Mouse (Mus musculus): ENCODE data around the gene A930004D18Rik. TPM values are rescaled to one million over a fixed set of nuclear protein-coding genes. Genes with fewer than 3 reads are reported as not detected.

Gene A930004D18Rik
- polyA plus RNA-seq, 1 experiment from 2014 or later = 13.1 TPM

DNA sequence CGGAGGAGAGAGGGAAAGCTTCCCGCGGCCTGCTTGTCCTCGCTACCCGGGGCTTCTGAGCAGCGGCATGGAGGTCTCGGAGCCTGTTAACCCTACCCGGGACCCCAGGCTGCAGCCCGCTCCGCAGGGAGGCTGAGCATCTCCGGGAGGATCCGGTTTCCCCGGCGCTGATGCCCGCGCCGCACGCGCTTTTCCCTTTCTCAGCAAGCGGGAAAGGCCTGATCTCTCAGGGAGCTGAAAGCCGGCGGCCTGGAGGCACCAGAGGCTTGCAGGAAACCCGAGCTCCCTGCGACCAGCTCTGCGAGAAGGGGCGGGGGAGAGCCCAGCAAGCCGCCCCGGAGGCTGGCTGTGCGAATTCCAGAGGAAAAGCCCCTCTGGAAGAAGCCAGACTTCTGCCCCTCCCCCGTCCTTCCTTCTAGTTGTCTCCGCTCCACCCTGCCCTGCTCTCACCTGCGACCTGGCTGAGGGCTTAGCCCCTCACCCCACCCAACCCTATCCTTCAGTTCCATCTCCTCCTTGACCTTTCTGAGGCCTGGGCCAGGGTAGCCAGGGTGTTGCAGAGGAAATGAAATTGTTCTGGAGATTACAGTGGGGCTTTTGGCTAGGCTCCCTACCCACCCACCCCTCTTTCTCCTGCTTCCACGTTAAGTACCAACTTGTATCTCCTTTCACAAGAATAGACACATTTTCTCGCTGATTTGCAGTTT is 5.6 kb downstream of the A930004D18Rik start:
- WGBS = 5% methylated on average over 33 of the region's 34 CpGs

DNA sequence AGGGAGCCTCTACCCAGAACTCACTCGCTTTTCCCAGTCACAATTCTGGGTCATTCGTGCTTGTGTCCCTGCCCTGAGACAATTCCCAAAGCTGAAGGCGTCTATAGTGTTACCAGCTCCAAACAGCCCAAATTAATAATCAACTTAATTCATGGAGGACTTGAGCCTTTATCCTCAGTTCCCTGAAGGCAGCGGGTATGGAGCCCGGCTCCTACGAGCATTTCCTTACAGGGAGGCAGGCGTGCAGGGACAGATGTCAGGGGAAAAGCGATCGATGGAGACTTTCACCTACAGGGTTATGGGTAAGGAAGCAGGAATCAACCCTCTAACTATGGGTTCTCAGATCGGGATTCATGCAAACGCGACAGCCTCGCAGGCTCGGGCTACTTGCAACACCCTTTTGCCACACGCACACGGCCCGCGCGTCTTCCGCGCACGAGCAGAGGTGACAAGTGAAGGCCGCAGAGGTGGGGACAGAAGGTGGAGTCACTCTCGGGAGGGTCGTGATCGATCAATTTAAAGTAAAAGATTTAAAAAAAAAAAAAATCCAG is 6.2 kb downstream of the A930004D18Rik start:
- ATAC-seq (ENCODE audit: low read depth) = no peak
- Histone ChIP-seq H3K9ac (ENCODE audit: low read length) (peak overlapping the region; percentile 83), H3K36me3 (ENCODE audit: control insufficient read depth, insufficient read depth, low read length) (no peaks in the 10 kb centered on the region), H3K4me1 (replicated peaks; ENCODE audit: control insufficient read depth, insufficient read depth, low read length) (peaks cover 20% of the 10 kb centered on the region; the same call in 1 of the 2 replicates), H3K27me3 (ENCODE audit: control insufficient read depth, insufficient read depth, low read depth, low read length) (no peaks in the 10 kb centered on the region), H3K4me3 (ENCODE audit: low read length) (peak overlapping the region; percentile 53), H3K27ac (ENCODE audit: low read length) (no peak overlapping the region), H3K9me3 (ENCODE audit: control insufficient read depth, low read length) (no peaks in the 10 kb centered on the region), H3K4me2 (ENCODE audit: low read depth, low read length) (peak overlapping the region; percentile 93)
- WGBS = 10% methylated on average over 26 of the region's 26 CpGs

More for the DNA sequence above, 5.6 kb downstream of the A930004D18Rik start:
- Histone ChIP-seq H3K9me3 (ENCODE audit: control insufficient read depth, low read length) (no peaks in the 10 kb centered on the region), H3K4me2 (ENCODE audit: low read depth, low read length) (peak overlapping the region; percentile 93), H3K36me3 (ENCODE audit: control insufficient read depth, insufficient read depth, low read length) (no peaks in the 10 kb centered on the region), H3K27me3 (ENCODE audit: control insufficient read depth, insufficient read depth, low read depth, low read length) (no peaks in the 10 kb centered on the region), H3K27ac (ENCODE audit: low read length) (peak overlapping the region; percentile 9; the same call in 1 of the 2 replicates), H3K9ac (ENCODE audit: low read length) (peak overlapping the region; percentile 83), H3K4me3 (ENCODE audit: low read length) (peak overlapping the region; percentile 53), H3K4me1 (replicated peaks; ENCODE audit: control insufficient read depth, insufficient read depth, low read length) (peaks cover 16% of the 10 kb centered on the region; the same call in 1 of the 2 replicates)
- ATAC-seq (ENCODE audit: low read depth) = no peak

- WGBS = 68% methylated on average over 8 of the region's 8 CpGs
- H3K9ac ChIP-seq (ENCODE audit: low read length) = no peak overlapping the region
- no peaks in the 10 kb centered on the region for H3K27me3 ChIP-seq (ENCODE audit: control insufficient read depth, insufficient read depth, low read depth, low read length)
- H3K9me3 ChIP-seq (ENCODE audit: control insufficient read depth, low read length) = no peaks in the 10 kb centered on the region
- ATAC-seq (ENCODE audit: low read depth) = no peak
- no peak overlapping the region for H3K4me3 ChIP-seq (ENCODE audit: low read length)
- H3K4me2 ChIP-seq (ENCODE audit: low read depth, low read length) = no peak overlapping the region
- no peak overlapping the region for H3K27ac ChIP-seq (ENCODE audit: low read length)
- no peaks in the 10 kb centered on the region for H3K36me3 ChIP-seq (ENCODE audit: control insufficient read depth, insufficient read depth, low read length)
- peaks cover 21% of the 10 kb centered on the region; the same call in 1 of the 2 replicates for H3K4me1 ChIP-seq (replicated peaks; ENCODE audit: control insufficient read depth, insufficient read depth, low read length)
These were observed 7.0 kb downstream of the A930004D18Rik start for GRCm38 (mm10) chr2:18030581-18030980.

DNA sequence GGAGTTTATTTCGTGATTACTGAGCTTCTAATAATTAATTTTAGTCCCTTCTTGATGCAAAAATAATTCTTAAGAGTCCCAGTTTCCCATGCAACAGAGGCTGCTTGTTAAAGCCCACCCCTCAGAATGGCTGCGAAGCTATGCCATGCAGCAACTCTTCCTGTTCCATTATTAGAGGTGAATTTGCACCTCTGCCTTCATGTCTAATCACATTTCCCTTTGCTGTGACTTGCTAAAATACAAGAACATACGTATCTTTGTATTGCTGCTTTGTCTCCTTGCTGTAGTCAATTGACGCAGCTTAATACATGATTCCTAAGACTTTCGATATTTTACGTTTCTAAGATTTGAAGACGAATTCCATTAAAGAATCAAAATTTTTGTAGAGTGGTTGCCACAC is 7.9 kb downstream of the A930004D18Rik start:
- Histone ChIP-seq H3K27me3 (ENCODE audit: control insufficient read depth, insufficient read depth, low read depth, low read length) (no peaks in the 10 kb centered on the region), H3K27ac (ENCODE audit: low read length) (no peak overlapping the region), H3K4me2 (ENCODE audit: low read depth, low read length) (no peak overlapping the region), H3K36me3 (ENCODE audit: control insufficient read depth, insufficient read depth, low read length) (no peaks in the 10 kb centered on the region), H3K4me3 (ENCODE audit: low read length) (no peak overlapping the region), H3K9me3 (ENCODE audit: control insufficient read depth, low read length) (no peaks in the 10 kb centered on the region), H3K4me1 (replicated peaks; ENCODE audit: control insufficient read depth, insufficient read depth, low read length) (peaks cover 23% of the 10 kb centered on the region; the same call in 1 of the 2 replicates), H3K9ac (ENCODE audit: low read length) (no peak overlapping the region)
- no peak for ATAC-seq (ENCODE audit: low read depth)
- WGBS = 93% methylated on average over 7 of the region's 7 CpGs

DNA sequence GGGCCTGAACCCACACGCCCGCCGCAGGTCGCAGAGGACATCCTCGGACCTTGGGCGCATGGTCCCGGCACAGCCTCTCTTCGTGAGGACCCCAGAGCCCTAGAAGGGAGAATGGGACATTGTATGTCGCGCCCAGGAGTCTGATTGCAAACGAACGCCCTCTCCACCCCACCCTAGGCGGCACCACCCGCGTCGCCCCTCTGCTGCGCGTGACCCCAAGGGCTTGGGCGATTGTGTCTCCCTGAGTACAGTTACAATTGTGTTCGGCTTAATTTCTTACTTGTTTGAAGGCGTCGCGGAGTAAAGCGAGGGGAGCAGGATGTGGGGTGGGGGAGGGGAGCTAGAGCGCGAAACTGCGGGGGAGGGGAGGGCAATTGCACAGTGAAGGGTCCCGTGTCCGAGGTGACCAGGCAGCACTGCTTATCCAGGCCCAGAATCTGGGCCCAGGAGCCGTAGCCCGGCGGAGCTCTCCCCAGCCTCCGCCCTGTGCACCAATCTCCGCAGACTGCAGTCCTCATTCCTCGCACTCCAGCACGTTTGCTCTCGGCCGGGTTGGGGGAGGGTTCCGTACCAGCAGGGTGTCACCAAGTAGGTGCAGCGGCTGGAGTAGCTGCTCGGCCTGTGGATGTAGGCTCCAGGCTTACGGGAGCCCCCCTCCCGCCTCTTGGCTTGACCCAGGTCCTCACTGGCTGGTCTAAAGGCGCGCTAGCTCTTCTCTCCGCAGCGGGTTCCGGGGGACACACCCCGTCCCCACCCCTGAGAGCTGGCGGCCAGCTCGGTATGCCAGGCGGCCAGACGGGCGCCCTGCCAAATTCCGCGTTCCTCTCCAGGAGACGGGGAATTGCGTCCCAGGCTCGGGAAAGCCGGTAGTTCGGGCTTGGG is 9.2 kb downstream of the A930004D18Rik start:
- Histone ChIP-seq H3K4me1 (replicated peaks; ENCODE audit: control insufficient read depth, insufficient read depth, low read length) (peaks cover 23% of the 10 kb centered on the region; the same call in 1 of the 2 replicates), H3K36me3 (ENCODE audit: control insufficient read depth, insufficient read depth, low read length) (no peaks in the 10 kb centered on the region), H3K4me2 (ENCODE audit: low read depth, low read length) (peak overlapping the region; percentile 98), H3K4me3 (ENCODE audit: low read length) (peak overlapping the region; percentile 65), H3K9ac (ENCODE audit: low read length) (peak overlapping the region; percentile 87), H3K27me3 (ENCODE audit: control insufficient read depth, insufficient read depth, low read depth, low read length) (no peaks in the 10 kb centered on the region), H3K9me3 (ENCODE audit: control insufficient read depth, low read length) (no peaks in the 10 kb centered on the region), H3K27ac (ENCODE audit: low read length) (peak overlapping the region; percentile 100)
- ATAC-seq (ENCODE audit: low read depth) = peak; percentile 89
- WGBS = under 1% methylated on average over 61 of the region's 61 CpGs

DNA sequence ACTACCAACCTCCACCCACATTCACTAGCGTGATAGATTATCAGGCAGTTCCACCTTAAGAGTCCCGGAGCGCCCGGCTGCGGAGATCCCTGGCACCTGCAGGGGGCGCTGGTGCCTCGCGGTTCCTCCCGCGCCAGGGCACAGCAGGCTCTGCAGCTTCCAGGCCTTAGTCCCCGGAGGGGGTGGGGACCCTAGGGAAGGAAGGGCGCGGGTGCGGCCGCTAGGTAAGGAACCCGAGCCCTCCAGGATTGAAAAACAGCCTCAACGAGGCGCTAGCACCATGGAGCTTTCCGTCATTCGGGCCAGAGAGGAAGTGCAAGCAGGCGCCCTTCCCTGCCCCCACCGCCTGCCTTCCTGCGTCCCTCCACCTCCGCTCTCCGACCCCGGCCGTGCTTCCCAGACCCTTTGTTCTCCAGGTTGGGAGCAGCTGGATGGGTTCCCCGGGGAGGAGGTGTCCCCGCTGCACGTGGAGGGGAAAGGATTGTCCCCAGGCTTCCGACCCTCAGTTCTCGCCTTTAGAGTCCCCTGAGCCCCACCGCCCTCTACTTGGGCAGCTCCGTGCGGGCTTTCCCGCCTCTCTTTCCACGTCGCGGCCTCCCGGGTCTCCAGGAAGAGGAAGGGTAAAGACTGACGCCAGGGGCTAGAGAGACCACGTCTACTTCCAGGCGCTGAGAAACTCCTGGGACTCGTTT is 9.9 kb downstream of the A930004D18Rik start:
- no peaks in the 10 kb centered on the region for H3K9me3 ChIP-seq (ENCODE audit: control insufficient read depth, low read length)
- H3K27ac ChIP-seq (ENCODE audit: low read length) = peak overlapping the region; percentile 100
- H3K4me3 ChIP-seq (ENCODE audit: low read length) = peak overlapping the region; percentile 65
- H3K4me1 ChIP-seq (replicated peaks; ENCODE audit: control insufficient read depth, insufficient read depth, low read length) = peaks cover 23% of the 10 kb centered on the region; the same call in 1 of the 2 replicates
- WGBS = under 1% methylated on average over 44 of the region's 44 CpGs
- H3K4me2 ChIP-seq (ENCODE audit: low read depth, low read length) = peak overlapping the region; percentile 98
- H3K36me3 ChIP-seq (ENCODE audit: control insufficient read depth, insufficient read depth, low read length) = no peaks in the 10 kb centered on the region
- peak; percentile 89 for ATAC-seq (ENCODE audit: low read depth)
- no peaks in the 10 kb centered on the region for H3K27me3 ChIP-seq (ENCODE audit: control insufficient read depth, insufficient read depth, low read depth, low read length)
- H3K9ac ChIP-seq (ENCODE audit: low read length) = peak overlapping the region; percentile 87

GRCm38 (mm10) chr2:18026116-18026947 is 11.2 kb downstream of the A930004D18Rik start:
- Histone ChIP-seq H3K4me3 (ENCODE audit: low read length) (peak overlapping the region; percentile 65), H3K4me1 (replicated peaks; ENCODE audit: control insufficient read depth, insufficient read depth, low read length) (peaks cover 17% of the 10 kb centered on the region; the same call in 1 of the 2 replicates), H3K36me3 (ENCODE audit: control insufficient read depth, insufficient read depth, low read length) (no peaks in the 10 kb centered on the region), H3K27ac (ENCODE audit: low read length) (peak overlapping the region; percentile 52), H3K9me3 (ENCODE audit: control insufficient read depth, low read length) (no peaks in the 10 kb centered on the region), H3K9ac (ENCODE audit: low read length) (peak overlapping the region; percentile 67), H3K4me2 (ENCODE audit: low read depth, low read length) (peak overlapping the region; percentile 98), H3K27me3 (ENCODE audit: control insufficient read depth, insufficient read depth, low read depth, low read length) (no peaks in the 10 kb centered on the region)
- WGBS = under 1% methylated on average over 44 of the region's 44 CpGs
- ATAC-seq (ENCODE audit: low read depth) = no peak

DNA sequence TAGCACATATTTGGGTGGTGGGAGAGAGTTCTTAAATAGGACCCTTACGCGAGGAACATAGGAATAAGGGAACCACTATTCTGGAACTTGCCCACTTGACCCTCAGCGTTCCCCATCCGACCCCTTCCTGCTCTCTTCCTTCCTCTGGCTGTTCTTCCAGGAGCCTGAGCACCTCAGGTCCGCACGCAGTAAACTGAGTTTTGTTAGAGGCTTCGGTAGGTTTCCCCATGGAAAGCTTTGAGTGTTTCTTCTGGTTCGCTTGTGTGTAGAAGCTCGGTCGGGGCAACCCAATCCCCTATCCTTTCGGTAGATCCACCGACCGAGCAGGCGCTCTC is 11.8 kb downstream of the A930004D18Rik start:
- ATAC-seq (ENCODE audit: low read depth) = no peak
- H3K9me3 ChIP-seq (ENCODE audit: control insufficient read depth, low read length) = no peaks in the 10 kb centered on the region
- H3K9ac ChIP-seq (ENCODE audit: low read length) = peak overlapping the region; percentile 67
- 4% methylated on average over 14 of the region's 14 CpGs for WGBS
- peaks cover 12% of the 10 kb centered on the region; the same call in 1 of the 2 replicates for H3K4me1 ChIP-seq (replicated peaks; ENCODE audit: control insufficient read depth, insufficient read depth, low read length)
- no peaks in the 10 kb centered on the region for H3K27me3 ChIP-seq (ENCODE audit: control insufficient read depth, insufficient read depth, low read depth, low read length)
- no peak overlapping the region for H3K27ac ChIP-seq (ENCODE audit: low read length)
- H3K4me3 ChIP-seq (ENCODE audit: low read length) = peak overlapping the region; percentile 65
- H3K36me3 ChIP-seq (ENCODE audit: control insufficient read depth, insufficient read depth, low read length) = no peaks in the 10 kb centered on the region
- H3K4me2 ChIP-seq (ENCODE audit: low read depth, low read length) = peak overlapping the region; percentile 98
